Mouse (Mus musculus) fat pad, adult 2 months (tissue): ENCODE data around the gene Gm10681.
"Not testable (repeated sequence)": the region's sequence is repeated elsewhere in the genome, so short reads cannot be mapped to it uniquely, and the experiment has no call there.

Experiments used
- DNase-seq: peaks from one replicate; pipeline ENCODE4 v3.0.0-alpha.2; 2011; ENCODE audit warnings: low read depth, low spot score; ENCODE audit errors: extremely low read depth

Gene Gm10681

GRCm38 (mm10) chr3:98522779-98523178, 65.8 kb downstream of the Gm10681 start:
- DNase-seq = not testable (repeated sequence)

GRCm38 (mm10) chr3:98510414-98510813, 78.2 kb downstream of the Gm10681 start, which contains the start of gene Hsd3b4:
TSS of gene Hsd3b4 (minus strand) at chr3:98510514.
- DNase-seq = not testable (repeated sequence)

- DNase-seq = not testable (repeated sequence)
Measured at GRCm38 (mm10) chr3:98507229-98507628, 81.4 kb downstream of the Gm10681 start.
